Mouse (Mus musculus) lung, postnatal 0 days (tissue): ENCODE measurements around the gene Rab20. TPM values are rescaled to one million over a fixed set of nuclear protein-coding genes. Genes with fewer than 3 reads are reported as not detected.
A peak's percentile ranks its signal among the peaks of the same experiment; 100 is the strongest.

Experiments used
- ATAC-seq: fragments of 200-750 bp; cut with Nextera tagmentation; 2 replicates; pipeline ENCODE4 v1.8.0; 2017; ENCODE audit warnings: moderate library complexity
- DNase-seq: peaks from one replicate; pipeline ENCODE4 v3.0.0-alpha.2; 2016; ENCODE audit warnings: low spot score
- H3K27ac ChIP-seq: fragments of 300-500 bp; sonication (generic); 2 replicates; pipeline ENCODE4 v1.5.1; 2014; ENCODE audit warnings: antibody characterized with exemption, mild to moderate bottlenecking, low read length, mixed read lengths
- H3K27me3 ChIP-seq: fragments of 300-500 bp; sonication (generic); replicated peaks from 2 replicates; pipeline ENCODE4 v1.6.1; 2014; ENCODE audit warnings: low read length, mixed read lengths; ENCODE audit not compliant: insufficient read depth
- H3K36me3 ChIP-seq: fragments of 300-500 bp; sonication (generic); 2 replicates; pipeline ENCODE4 v1.6.1; 2014; ENCODE audit warnings: low read length, mixed read lengths; ENCODE audit not compliant: insufficient read depth
- H3K4me1 ChIP-seq: fragments of 300-500 bp; sonication (generic); 2 replicates; pipeline ENCODE4 v1.6.1; 2014; ENCODE audit warnings: antibody characterized with exemption, low read depth, low read length, mixed read lengths; ENCODE audit not compliant: insufficient read depth
- H3K4me2 ChIP-seq: fragments of 300-500 bp; sonication (generic); replicated peaks from 2 replicates; pipeline ENCODE4 v1.6.1; 2014; ENCODE audit warnings: low read depth, mild to moderate bottlenecking, low read length, moderate library complexity, mixed read lengths
- H3K4me3 ChIP-seq: fragments of 300-500 bp; sonication (generic); 2 replicates; pipeline ENCODE4 v1.5.1; 2014; ENCODE audit warnings: low read depth, low read length
- H3K9ac ChIP-seq: fragments of 300-500 bp; sonication (generic); replicated peaks from 2 replicates; pipeline ENCODE4 v1.6.1; 2014; ENCODE audit warnings: low read depth, mild to moderate bottlenecking
- H3K9me3 ChIP-seq: fragments of 300-500 bp; sonication (generic); 2 replicates; pipeline ENCODE4 v1.6.1; 2016; ENCODE audit warnings: low read length, mixed read lengths
- CTCF ChIP-seq: IDR thresholded peaks from 2 replicates; pipeline ENCODE4 v1.5.1; 2016; ENCODE audit warnings: antibody characterized with exemption, mild to moderate bottlenecking
- EP300 ChIP-seq: IDR thresholded peaks from 2 replicates; pipeline ENCODE4 v1.6.1; 2016; ENCODE audit warnings: antibody characterized with exemption, mild to moderate bottlenecking, control low read depth
- WGBS: fragments of 180-500 bp; shearing (Covaris S2); extraction: QIAGEN DNeasy Blood & Tissue Kit; methylation state at CpG from one replicate; pipeline ENCODE4 v1.1.7; 2014; 5-methylcytosine and 5-hydroxymethylcytosine counted together
- polyA plus RNA-seq: library from polyadenylated mRNA; unstranded; fragments of >200 nt; fragmentation: Nextera tagmentation; extraction: Ambion mirVana; gene quantifications from 2 replicates; pipeline ENCODE4 v1.2.1, GENCODE M21; 2015

Gene Rab20
- polyA plus RNA-seq, 1 experiment from 2014 or later, result 17.8 TPM

DNA sequence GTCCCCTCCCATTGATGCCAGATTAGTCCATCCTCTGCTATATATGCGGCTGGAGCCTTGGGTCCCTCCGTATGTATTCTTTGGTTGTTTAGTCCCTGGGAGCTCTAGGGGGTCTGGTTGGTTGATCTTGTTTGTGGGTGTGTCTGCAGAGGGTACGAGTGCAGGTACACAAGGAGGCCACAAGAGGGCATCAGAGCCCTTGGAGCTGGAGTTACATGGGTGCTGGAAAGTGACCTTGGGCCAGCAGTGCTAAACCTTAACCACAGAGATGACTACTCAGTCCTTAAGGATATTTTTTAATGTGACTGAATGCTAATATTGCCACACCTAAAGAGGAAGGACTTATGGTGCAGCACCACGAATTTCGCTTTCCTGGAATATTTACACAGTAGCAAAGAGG is 47.8 kb downstream of the Rab20 start:
- DNase-seq, result peak; percentile 44
- H3K4me3 ChIP-seq, result no peak overlapping the region
- H3K36me3 ChIP-seq, result peaks cover 74% of the 10 kb centered on the region
- H3K4me2 ChIP-seq, result no peak overlapping the region
- no peak overlapping the region for H3K9ac ChIP-seq
- 58% methylated on average over 5 of the region's 5 CpGs for WGBS
- no peaks in the 10 kb centered on the region for H3K4me1 ChIP-seq
- H3K27ac ChIP-seq, result no peak overlapping the region
- H3K9me3 ChIP-seq, result no peaks in the 10 kb centered on the region
- ATAC-seq, result peak; percentile 37
- no peaks in the 10 kb centered on the region for H3K27me3 ChIP-seq
- TF ChIP-seq EP300 (no peak), CTCF (peak; percentile 71)

DNA sequence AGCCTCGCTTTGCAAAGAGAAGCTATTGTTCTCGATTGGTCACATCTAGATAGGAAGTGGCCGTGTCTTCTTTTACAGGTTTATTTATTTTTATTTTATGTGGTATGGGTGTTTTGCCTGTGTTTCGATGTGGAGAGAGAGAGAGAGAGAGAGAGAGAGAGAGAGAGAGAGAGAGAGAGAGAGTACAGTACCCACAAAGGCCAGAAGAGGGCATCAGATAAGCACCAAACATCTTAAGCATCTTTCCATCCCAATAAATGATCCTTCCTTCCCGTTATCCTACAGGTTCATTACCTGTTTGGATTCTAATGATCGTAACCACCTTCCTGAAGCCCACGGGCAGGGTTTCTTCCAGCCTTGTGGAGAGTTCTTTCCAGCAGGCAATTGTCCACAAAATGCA is 55.4 kb downstream of the Rab20 start:
- no peak for ATAC-seq
- Histone ChIP-seq H3K4me3 (no peak overlapping the region), H3K4me2 (no peak overlapping the region), H3K4me1 (no peaks in the 10 kb centered on the region), H3K9ac (no peak overlapping the region), H3K27me3 (no peaks in the 10 kb centered on the region), H3K36me3 (peaks cover 48% of the 10 kb centered on the region), H3K9me3 (no peaks in the 10 kb centered on the region), H3K27ac (no peak overlapping the region)
- WGBS, result 64% methylated on average over 7 of the region's 7 CpGs
- no peak for DNase-seq
- peak; percentile 57 for TF ChIP-seq CTCF
- TF ChIP-seq EP300, result no peak

- Histone ChIP-seq H3K9me3 (no peaks in the 10 kb centered on the region), H3K9ac (no peak overlapping the region), H3K27me3 (no peaks in the 10 kb centered on the region), H3K4me2 (no peak overlapping the region), H3K4me1 (no peaks in the 10 kb centered on the region), H3K27ac (no peak overlapping the region), H3K36me3 (peaks cover 38% of the 10 kb centered on the region), H3K4me3 (no peak overlapping the region)
- ATAC-seq, result no peak
- no peak for DNase-seq
- WGBS, result 76% methylated on average over 6 of the region's 6 CpGs
- TF ChIP-seq CTCF (no peak), EP300 (no peak)
Observed at GRCm38 (mm10) chr8:11421968-11422367, 56.5 kb downstream of the Rab20 start.

DNA sequence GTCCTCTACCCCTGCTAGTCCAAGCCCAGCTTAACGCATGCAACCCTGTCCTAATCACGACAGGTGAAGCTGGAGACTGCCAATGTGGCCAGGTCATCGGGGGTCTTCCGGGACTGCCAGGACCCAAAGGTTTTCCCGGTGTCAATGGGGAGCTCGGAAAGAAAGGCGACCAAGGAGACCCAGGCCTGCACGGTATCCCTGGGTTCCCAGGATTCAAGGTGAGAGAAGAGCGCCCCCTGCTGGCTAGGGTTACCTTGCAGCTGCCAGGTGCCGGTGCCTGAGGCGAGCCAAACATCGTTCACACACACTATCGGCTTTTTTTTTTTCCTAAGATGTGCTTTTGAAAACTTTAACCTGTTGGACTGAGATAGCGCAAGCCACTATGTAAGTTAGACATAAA is 57.4 kb downstream of the Rab20 start:
- no peak overlapping the region for H3K4me3 ChIP-seq
- DNase-seq, result peak; percentile 56
- no peak overlapping the region for H3K9ac ChIP-seq
- no peaks in the 10 kb centered on the region for H3K27me3 ChIP-seq
- no peak for TF ChIP-seq EP300
- TF ChIP-seq CTCF, result peak; percentile 76
- H3K4me2 ChIP-seq, result no peak overlapping the region
- no peak overlapping the region for H3K27ac ChIP-seq
- WGBS, result 52% methylated on average over 14 of the region's 14 CpGs
- no peaks in the 10 kb centered on the region for H3K9me3 ChIP-seq
- H3K36me3 ChIP-seq, result peaks cover 35% of the 10 kb centered on the region
- no peaks in the 10 kb centered on the region for H3K4me1 ChIP-seq
- no peak for ATAC-seq

GRCm38 (mm10) chr8:11419645-11420044 is 58.9 kb downstream of the Rab20 start:
- 18% methylated on average over 2 of the region's 2 CpGs for WGBS
- Histone ChIP-seq H3K4me3 (no peak overlapping the region), H3K27me3 (no peaks in the 10 kb centered on the region), H3K36me3 (peaks cover 37% of the 10 kb centered on the region), H3K9ac (no peak overlapping the region), H3K4me2 (no peak overlapping the region), H3K27ac (no peak overlapping the region), H3K9me3 (no peaks in the 10 kb centered on the region), H3K4me1 (no peaks in the 10 kb centered on the region)
- peak; percentile 72 for DNase-seq
- TF ChIP-seq CTCF (peak; percentile 85), EP300 (no peak)
- ATAC-seq, result peak; percentile 69

- WGBS, result 23% methylated on average over 6 of the region's 6 CpGs
- Histone ChIP-seq H3K9me3 (no peaks in the 10 kb centered on the region), H3K27ac (no peak overlapping the region), H3K4me2 (no peak overlapping the region), H3K27me3 (no peaks in the 10 kb centered on the region), H3K4me1 (no peaks in the 10 kb centered on the region), H3K4me3 (no peak overlapping the region), H3K36me3 (peaks cover 40% of the 10 kb centered on the region), H3K9ac (no peak overlapping the region)
- TF ChIP-seq EP300 (no peak), CTCF (no peak)
- ATAC-seq (peak; percentile 58), DNase-seq (peak; percentile 47)
Observed at GRCm38 (mm10) chr8:11419232-11419631, 59.3 kb downstream of the Rab20 start.

DNA sequence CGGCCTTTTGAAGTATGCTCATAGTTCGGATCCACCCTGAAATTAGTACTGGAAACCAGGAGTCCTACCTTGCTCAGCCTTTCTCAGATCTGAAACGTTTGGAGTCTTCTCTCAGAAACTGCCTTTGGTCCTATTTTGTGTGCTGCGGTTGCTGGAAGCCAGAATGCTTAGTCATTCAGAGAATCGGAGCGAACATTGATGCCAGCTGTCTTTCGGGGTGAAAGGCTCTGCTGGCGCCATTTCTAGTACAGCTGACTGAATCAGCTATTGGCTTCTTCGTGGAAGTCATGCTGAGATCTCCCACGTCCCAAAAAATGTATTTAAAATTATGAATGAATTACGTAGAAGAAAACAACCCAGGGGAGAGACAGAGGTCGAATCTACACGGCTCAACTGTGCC is 60.7 kb downstream of the Rab20 start:
- H3K9ac ChIP-seq, result no peak overlapping the region
- H3K4me2 ChIP-seq, result no peak overlapping the region
- no peak overlapping the region for H3K27ac ChIP-seq
- DNase-seq, result peak; percentile 35
- H3K4me1 ChIP-seq, result no peaks in the 10 kb centered on the region; the same call in 1 of the 2 replicates
- TF ChIP-seq CTCF (no peak), EP300 (no peak)
- no peak overlapping the region for H3K4me3 ChIP-seq
- WGBS, result 71% methylated on average over 13 of the region's 13 CpGs
- H3K27me3 ChIP-seq, result no peaks in the 10 kb centered on the region
- H3K9me3 ChIP-seq, result no peaks in the 10 kb centered on the region
- H3K36me3 ChIP-seq, result peaks cover 42% of the 10 kb centered on the region
- no peak for ATAC-seq
